Mouse (Mus musculus) gastrocnemius, postnatal 25 days (tissue): ENCODE measurements around the gene Gm5724. TPM values are rescaled to one million over a fixed set of nuclear protein-coding genes. Genes with fewer than 3 reads are reported as not detected.
A peak's percentile ranks its signal among the peaks of the same experiment; 100 is the strongest.

ENCODE experiments used
- DNase-seq: peaks from one replicate; pipeline ENCODE4 v3.0.0; 2022
- long read RNA-seq, 2 experiments: library from polyadenylated mRNA; stranded (forward); transcript quantifications; one replicate each; pipeline ENCODE4 v2.0.0; 2021
- total RNA-seq, 2 experiments: library from RNA; stranded (reverse); gene quantifications; 1 replicate in 1 of 2; 2 replicates in 1 of 2; pipeline ENCODE4 v1.2.3; 2021

Gm5724 gene
- not detected for total RNA-seq
- long read RNA-seq, experiment 1, result 0 reads
- long read RNA-seq, experiment 2, result 0 reads

GRCm38 (mm10) chr6:141773710-141774109 lies at the start of gene Gm5724:
Gm5724 (minus strand) TSS chr6:141773810.
- no peak for DNase-seq

GRCm38 (mm10) chr6:141797837-141798236 lies 24.2 kb upstream of the Gm5724 start:
- DNase-seq, result peak; percentile 4

DNA sequence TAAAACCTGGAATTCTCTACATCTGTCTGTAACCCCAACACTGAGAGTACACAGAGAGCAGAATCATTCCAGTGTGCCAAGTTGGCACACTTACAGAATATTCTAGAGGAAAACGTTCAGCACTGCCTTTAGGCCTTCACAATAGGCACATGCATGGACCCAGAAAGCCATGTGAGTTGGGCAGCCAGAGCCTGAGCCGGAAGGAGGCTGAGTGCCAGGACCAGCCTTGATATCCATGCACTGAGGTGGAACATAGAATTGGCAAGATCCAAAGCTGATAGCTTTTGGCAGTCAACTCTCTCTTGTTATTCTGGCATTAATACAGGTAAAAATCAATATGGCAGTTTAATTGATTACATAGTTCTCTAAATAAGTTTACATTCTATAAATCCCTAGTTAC lies 866 bp upstream of the Gm5724 start:
- DNase-seq, result no peak

DNA sequence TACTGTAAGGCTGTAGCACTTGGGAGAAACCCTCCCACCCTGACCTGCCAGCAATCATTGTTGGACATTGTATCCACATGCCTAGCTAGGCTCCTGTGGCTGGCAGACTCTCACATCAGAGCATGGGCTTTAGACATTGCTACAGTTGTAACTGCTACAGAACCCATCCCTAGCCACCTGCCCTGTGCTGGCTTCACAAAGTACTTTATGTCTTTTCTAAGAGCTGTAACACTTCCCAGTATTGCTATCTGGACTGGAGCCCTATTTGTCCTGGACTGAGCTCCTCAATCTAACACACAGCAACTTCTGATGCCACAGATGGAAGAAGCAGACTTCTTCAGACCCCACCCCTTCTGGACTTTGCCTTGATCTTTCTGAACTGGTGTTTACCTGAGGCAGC lies 82.4 kb downstream of the Gm5724 start:
- DNase-seq, result no peak

- no peak for DNase-seq
These were observed 86.6 kb downstream of the Gm5724 start for GRCm38 (mm10) chr6:141687008-141687407.

Other genes with a start within 250 kb of the Gm5724 start
- under 1 TPM in 1 of 2 experiments, not detected in 1; 0.13 TPM for gene Slco1c1, start 249.4 kb downstream of the Gm5724 start, total RNA-seq
- gene Slco1b2, start 144.3 kb downstream of the Gm5724 start, total RNA-seq, result not detected
- under 1 TPM; 0.18 to 0.32 TPM for gene Slco1a4, start 82.4 kb upstream of the Gm5724 start, total RNA-seq
- not detected for gene Slco1a1, start 173.2 kb upstream of the Gm5724 start, total RNA-seq
- gene Gm6614, start 237.6 kb upstream of the Gm5724 start, total RNA-seq, result not detected